Mouse (Mus musculus) liver, adult (tissue): Measurements from ENCODE around the gene Rad18.

Source experiments
- GATA4 ChIP-seq: IDR thresholded peaks from 2 replicates; pipeline ENCODE4 v1.6.1; 2014; ENCODE audit warnings: mild to moderate bottlenecking, low read length; ENCODE audit not compliant: insufficient replicate concordance

Gene Rad18

DNA sequence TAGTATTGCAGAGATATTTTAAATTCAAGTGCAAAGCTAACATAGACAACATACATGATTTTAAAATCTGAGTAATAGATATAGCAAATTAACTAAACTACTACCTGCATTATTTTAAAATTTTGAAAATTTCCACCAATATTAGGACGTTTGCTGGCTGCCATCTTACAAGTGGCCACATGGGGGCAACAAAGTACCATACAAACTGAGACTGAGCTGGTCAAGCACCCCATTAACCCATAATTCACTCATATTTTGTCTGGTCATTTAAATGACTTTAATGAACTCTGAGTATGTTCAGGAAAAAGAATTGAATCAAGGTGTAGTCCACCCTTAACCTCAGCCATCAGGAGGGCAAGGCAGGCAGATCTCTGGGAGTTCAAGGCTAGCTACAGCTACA lies 3.9 kb upstream of the Rad18 start:
- TF ChIP-seq GATA4, result no peak

DNA sequence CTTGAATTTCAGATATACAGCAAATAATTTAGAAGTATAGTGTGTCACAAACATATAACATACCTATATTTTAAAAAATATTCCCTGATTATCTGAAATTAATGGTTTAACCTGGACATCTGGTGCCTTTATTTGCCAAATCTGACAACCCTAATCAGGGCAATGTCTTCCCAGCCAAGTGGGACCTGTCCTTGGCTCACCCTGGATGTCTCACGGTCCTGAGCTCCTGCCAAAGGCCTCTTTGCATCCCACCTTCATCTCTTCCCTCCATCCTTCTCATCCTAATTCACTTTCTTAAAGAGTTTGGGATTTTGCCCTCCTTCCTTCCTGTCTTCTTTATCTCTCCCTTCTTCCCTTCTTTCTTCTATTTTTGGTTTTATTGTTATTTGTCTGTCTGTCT lies 2.6 kb upstream of the Rad18 start:
- no peak for TF ChIP-seq GATA4

DNA sequence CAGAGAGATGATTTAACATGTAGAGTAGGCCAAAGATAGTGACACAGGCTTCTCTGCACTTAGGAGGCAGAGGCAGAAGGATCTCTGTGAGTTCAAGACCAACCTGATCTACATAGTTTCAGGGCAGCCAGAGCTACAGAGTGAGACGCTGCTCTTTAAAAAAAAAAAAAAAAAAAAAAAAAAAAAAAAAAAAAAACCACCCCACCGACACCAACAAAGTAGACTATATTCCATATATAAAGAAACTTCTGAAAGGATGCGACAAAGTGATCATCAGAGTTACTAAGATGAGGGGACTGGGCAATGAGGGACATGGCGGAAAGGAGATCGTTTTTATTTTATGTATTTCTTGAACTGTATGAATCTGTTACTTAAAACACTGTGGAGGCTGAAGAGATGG lies 2.0 kb downstream of the Rad18 start:
- TF ChIP-seq GATA4, result no peak

- TF ChIP-seq GATA4, result no peak
Observed at GRCm38 (mm10) chr6:112691523-112691922, 5.0 kb downstream of the Rad18 start.

DNA sequence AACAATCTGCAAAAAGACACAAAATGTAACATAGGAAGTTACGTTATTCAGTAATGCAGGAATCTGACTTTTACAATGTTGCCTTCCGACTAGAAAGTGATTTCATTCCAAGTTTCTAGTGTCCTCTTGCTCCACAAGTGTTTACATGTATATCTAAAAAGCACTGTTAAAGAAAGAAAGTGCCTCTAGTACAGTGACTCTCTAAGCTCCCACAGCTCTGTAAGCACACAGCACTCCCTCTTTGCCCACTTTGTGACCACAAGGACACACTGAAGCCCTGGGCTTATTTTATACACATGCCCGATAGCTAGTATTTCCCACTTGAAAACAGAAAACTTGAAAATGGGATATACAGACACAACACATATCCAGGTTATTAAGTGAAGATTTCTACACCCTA lies 8.5 kb downstream of the Rad18 start:
- no peak for TF ChIP-seq GATA4

- TF ChIP-seq GATA4, result no peak
Observed at GRCm38 (mm10) chr6:112686485-112686884, 10.0 kb downstream of the Rad18 start.

DNA sequence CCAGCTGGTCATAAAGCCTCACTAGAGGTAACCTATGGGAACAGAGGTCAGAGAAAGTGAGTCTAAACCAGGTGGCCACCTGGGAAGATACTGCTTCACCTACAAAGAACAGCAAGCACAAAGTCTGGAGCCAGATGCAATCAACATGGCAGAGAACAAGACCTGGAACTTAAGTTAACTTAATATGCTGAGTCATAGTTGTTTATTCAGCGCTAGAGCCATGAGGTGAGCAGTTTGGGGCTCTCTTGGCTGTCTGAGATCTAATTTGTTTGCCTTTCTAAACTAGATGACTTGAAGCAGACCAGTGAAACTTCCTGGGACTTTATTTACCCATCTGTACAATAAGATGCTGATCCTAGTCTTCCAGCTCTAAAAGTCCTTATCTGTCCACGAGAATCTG lies 12.4 kb downstream of the Rad18 start:
- no peak for TF ChIP-seq GATA4

DNA sequence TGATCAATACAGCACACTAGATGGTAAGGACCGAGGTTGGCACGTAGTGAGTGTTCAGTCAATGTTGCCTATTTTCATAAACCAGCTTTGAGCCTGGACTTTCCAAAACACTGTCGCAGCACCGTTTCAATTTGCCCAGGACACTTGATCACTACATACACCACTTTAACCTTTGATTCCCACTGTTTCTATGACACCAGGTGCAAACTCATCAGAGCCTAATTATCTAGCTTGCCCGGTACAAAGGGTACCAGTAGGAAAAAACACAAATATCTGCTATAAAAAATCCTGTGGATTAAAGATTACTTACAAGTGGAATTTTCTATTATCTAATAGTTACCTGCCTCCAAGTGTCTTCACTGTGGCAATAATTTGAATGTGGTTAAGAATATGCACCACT lies 64.4 kb downstream of the Rad18 start:
- TF ChIP-seq GATA4, result no peak

- TF ChIP-seq GATA4, result no peak
Observed at GRCm38 (mm10) chr6:112630291-112630690, 66.2 kb downstream of the Rad18 start.

- no peak for TF ChIP-seq GATA4
Observed at GRCm38 (mm10) chr6:112628301-112628700, 68.2 kb downstream of the Rad18 start.

DNA sequence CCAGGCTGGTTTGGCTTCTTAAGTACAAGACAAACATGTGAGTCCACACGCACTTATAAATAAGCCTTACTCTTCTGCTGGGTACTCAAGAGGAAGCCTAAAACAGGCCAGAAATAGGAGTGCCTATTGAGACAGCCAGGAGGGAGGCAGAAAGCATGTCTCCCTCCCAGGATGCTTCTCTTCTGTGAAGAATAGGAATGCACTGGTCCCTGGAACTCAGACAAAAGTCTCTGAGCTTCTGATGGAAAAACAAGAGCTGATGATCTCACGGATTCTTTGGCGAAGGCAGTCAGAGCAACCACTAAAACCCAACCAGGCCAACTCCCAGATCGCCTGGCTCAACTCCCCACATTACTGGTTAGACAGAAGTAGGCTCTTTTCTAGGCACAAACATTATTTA lies 74.2 kb downstream of the Rad18 start:
- no peak for TF ChIP-seq GATA4

- TF ChIP-seq GATA4, result no peak
Observed at GRCm38 (mm10) chr6:112620027-112620426, 76.5 kb downstream of the Rad18 start.

- no peak for TF ChIP-seq GATA4
Observed at GRCm38 (mm10) chr6:112617728-112618318, 78.7 kb downstream of the Rad18 start.

GRCm38 (mm10) chr6:112609027-112609426 lies 87.5 kb downstream of the Rad18 start:
- TF ChIP-seq GATA4, result no peak

DNA sequence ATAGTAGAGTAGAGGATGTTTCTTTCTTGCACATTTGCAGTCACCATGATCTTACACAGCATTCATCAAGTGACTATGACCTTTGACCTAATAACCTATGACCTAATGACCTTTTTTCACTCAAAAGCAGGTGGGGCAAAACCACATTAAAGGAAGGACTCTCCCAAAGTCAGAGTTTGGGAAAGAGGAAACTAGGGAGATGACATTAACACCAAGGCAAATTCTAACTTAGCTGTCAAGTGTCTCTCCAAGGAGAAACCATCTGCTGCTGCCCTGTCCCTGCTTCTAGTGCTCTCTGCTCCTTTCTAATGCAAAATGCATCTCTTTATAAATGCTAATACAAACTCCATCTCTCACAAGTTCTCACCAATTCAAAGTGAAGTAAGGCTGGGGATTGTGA lies 92.6 kb downstream of the Rad18 start:
- no peak for TF ChIP-seq GATA4

DNA sequence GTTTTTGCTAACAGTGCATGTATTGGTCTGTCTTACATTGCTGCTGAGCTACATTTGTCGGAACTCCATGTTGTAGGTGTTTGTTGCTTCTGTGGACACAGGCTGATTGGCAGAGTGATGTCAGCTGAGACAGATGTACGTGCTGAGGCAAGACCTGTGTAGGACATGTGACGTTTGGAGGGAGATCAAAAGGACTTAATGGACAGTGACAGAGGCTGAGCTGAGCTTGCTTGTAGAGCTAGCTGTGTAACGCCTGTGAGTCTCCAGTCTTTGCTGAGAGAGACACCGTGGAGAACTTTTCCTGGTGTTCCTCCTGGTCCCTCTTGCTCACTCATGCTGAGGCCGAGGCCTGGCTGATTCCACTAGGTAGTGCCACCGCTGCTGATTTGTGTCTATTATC lies 101.5 kb downstream of the Rad18 start:
- no peak for TF ChIP-seq GATA4

DNA sequence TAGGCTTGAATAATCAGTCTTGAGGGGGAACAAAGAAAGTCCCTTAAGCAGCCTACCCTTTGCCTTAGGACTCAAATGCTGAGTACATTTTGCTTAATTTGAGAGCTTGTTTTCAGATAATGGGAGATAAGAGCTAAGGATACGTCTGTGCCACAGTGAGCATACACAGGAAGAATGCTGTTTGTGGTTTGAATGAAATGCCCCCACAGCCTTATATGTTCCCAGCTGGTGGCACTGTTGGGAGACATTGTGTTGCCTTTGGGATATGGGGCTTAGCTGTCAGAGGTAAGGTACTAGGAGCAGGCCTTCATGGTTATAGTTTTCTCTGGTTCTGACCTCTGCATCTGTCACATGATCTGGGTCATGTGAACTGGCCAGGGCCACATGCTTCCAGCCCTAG lies 108.6 kb downstream of the Rad18 start:
- TF ChIP-seq GATA4, result no peak

DNA sequence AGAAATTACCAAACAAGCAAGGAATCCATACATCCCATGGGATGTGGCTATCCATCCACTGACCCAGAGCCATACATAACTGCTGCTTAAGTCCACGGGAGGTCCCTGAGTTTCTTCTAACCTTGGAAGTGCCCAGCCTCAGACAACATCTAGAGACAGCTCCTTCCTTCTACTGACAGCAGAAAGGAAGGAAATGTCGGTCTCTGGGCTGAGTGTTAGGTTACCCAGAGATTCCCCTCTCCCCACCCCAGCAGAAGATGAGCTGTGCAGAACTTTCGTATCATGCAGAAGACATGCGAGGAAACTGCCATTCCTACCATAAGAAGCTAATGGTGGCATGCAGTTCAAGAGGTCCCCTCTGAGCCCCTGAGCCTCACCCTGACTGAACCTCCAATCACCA lies 109.5 kb downstream of the Rad18 start:
- no peak for TF ChIP-seq GATA4

GRCm38 (mm10) chr6:112584961-112585360 lies 111.5 kb downstream of the Rad18 start:
- no peak for TF ChIP-seq GATA4

- TF ChIP-seq GATA4, result no peak
Observed at GRCm38 (mm10) chr6:112582022-112582421, 114.5 kb downstream of the Rad18 start.
